ENCODE assay signal across 8 mouse cellular contexts in genomic region chr5:134183162-134183561, GRCm38 (mm10). TPM values are rescaled to one million over a fixed set of nuclear protein-coding genes. Genes with fewer than 3 reads are reported as not detected.
A peak's percentile ranks its signal among the peaks of the same experiment; 100 is the strongest.
DNase-seq lines count a peak whose midpoint lies in the region; ATAC-seq and TF ChIP-seq lines count a peak whose summit lies in the region.

No protein-coding gene starts in this region.

- no peaks in the 10 kb centered on the region for H3K9me3 ChIP-seq in embryonic facial prominence, embryonic 10.5 days
- no peaks in the 10 kb centered on the region for H3K9me3 ChIP-seq in hindbrain, embryonic 16.5 days (ENCODE audit: control insufficient read depth, low read length)

- H3K4me1 ChIP-seq in embryonic facial prominence, embryonic 10.5 days, result peaks cover 26% of the 10 kb centered on the region
- peaks cover 16% of the 10 kb centered on the region for H3K4me1 ChIP-seq in hindbrain, embryonic 16.5 days (ENCODE audit: control insufficient read depth, insufficient read depth, low read depth, low read length)

- no peaks in the 10 kb centered on the region for H3K27me3 ChIP-seq in embryonic facial prominence, embryonic 10.5 days (replicated peaks; ENCODE audit: low read depth, poor library complexity, severe bottlenecking)
- H3K27me3 ChIP-seq in hindbrain, embryonic 16.5 days (replicated peaks; ENCODE audit: control insufficient read depth, insufficient read depth, low read length), result no peaks in the 10 kb centered on the region
- no peaks in the 10 kb centered on the region for H3K27me3 ChIP-seq in myocyte (ENCODE audit: control insufficient read depth, insufficient read depth, insufficient read length)

- no peaks in the 10 kb centered on the region for H3K36me3 ChIP-seq in embryonic facial prominence, embryonic 10.5 days (replicated peaks)
- H3K36me3 ChIP-seq in hindbrain, embryonic 16.5 days (ENCODE audit: control insufficient read depth, insufficient read depth, low read length), result no peaks in the 10 kb centered on the region
- no peaks in the 10 kb centered on the region for H3K36me3 ChIP-seq in myocyte (ENCODE audit: control insufficient read depth, insufficient read depth)

- peak overlapping the region; percentile 74 for H3K4me3 ChIP-seq in layer of hippocampus, adult 2 months
- peak overlapping the region; percentile 85 for H3K4me3 ChIP-seq in embryonic facial prominence, embryonic 10.5 days
- H3K4me3 ChIP-seq in hindbrain, embryonic 16.5 days (ENCODE audit: low read length), result peak overlapping the region; percentile 82
- H3K4me3 ChIP-seq in myocyte, result peak overlapping the region; percentile 43

- H3K4me2 ChIP-seq in hindbrain, embryonic 16.5 days (ENCODE audit: low read length), result peak overlapping the region; percentile 94
- H3K4me2 ChIP-seq in myocyte (ENCODE audit: low read depth), result peak overlapping the region; percentile 91

- no peak for TF ChIP-seq POLR2A in myocyte (IDR thresholded peaks at IDR 0.05; ENCODE audit: insufficient read length, low read depth)

- peak overlapping the region; percentile 97 for H3ac ChIP-seq in myocyte (ENCODE audit: control insufficient read depth, insufficient read length)

- peaks cover 4% of the 10 kb centered on the region for H3K79me2 ChIP-seq in myocyte (ENCODE audit: control insufficient read depth, insufficient read depth)

- ATAC-seq in hindbrain, embryonic 16.5 days, result no peak
- ATAC-seq in activated CD4-positive, CD25-positive, alpha-beta regulatory T cell, adult 4 months, result no peak

- no peak for TF ChIP-seq CTCF in layer of hippocampus, adult 2 months (conservative IDR thresholded peaks at IDR 0.05)

- no peak for DNase-seq in layer of hippocampus, adult 2 months (ENCODE audit: low spot score in 2 of 2)
- DNase-seq in layer of hippocampus, postnatal 36 days, result no peak
- DNase-seq in embryonic facial prominence, embryonic 10.5 days (ENCODE audit: low spot score), result no peak
- no peak for DNase-seq in layer of hippocampus, adult 18-20 months (ENCODE audit: low spot score in 2 of 2)
- DNase-seq in spleen, postnatal 36 days (ENCODE audit: low spot score in 2 of 2), result no peak

- WGBS in embryonic facial prominence, embryonic 10.5 days, result 58% methylated on average over 7 of the region's 7 CpGs
- WGBS in hindbrain, embryonic 16.5 days, result 53% methylated on average over 7 of the region's 7 CpGs

- H3K9ac ChIP-seq in hindbrain, embryonic 16.5 days (ENCODE audit: low read depth, low read length), result peak overlapping the region; percentile 89

- H3K27ac ChIP-seq in layer of hippocampus, adult 2 months, result peak overlapping the region; percentile 95
- H3K27ac ChIP-seq in embryonic facial prominence, embryonic 10.5 days (replicated peaks), result peak overlapping the region; percentile 99
- H3K27ac ChIP-seq in hindbrain, embryonic 16.5 days (ENCODE audit: low read depth, low read length), result peak overlapping the region; percentile 98

TF ChIP-seq in myocyte, 11 proteins besides CTCF, POLR2A, EP300 and RAD21:
- no peak for TF ChIP-seq REST (IDR thresholded peaks at IDR 0.05; ENCODE audit: insufficient read depth, insufficient read length)
- TF ChIP-seq USF1 (IDR thresholded peaks at IDR 0.05; ENCODE audit: low read depth), result no peak
- no peak for TF ChIP-seq TCF12 (IDR thresholded peaks at IDR 0.05; ENCODE audit: insufficient read depth, poor library complexity, severe bottlenecking)
- no peak for TF ChIP-seq MYOG (IDR thresholded peaks at IDR 0.05; ENCODE audit: control insufficient read depth in 1 of 3, insufficient read depth in 1 of 3, insufficient read length in 2 of 3, low read depth in 2 of 3)
- TF ChIP-seq SRF (IDR thresholded peaks at IDR 0.05; ENCODE audit: control insufficient read depth, insufficient read length, low read depth), result no peak
- no peak for TF ChIP-seq TCF3 (IDR thresholded peaks at IDR 0.05; ENCODE audit: insufficient read length, low read depth)
- no peak for TF ChIP-seq MYOD1 (IDR thresholded peaks at IDR 0.05; ENCODE audit: control insufficient read depth in 1 of 3, insufficient read length in 2 of 3, low read depth in 2 of 3)
- no peak for TF ChIP-seq E2F4 (IDR thresholded peaks at IDR 0.05; ENCODE audit: insufficient read depth)
- no peak for TF ChIP-seq POLR2AphosphoS2 (IDR thresholded peaks at IDR 0.05; ENCODE audit: insufficient read length, low read depth)
- no peak for TF ChIP-seq MAX (IDR thresholded peaks at IDR 0.05; ENCODE audit: low read depth)
- TF ChIP-seq CEBPB (IDR thresholded peaks at IDR 0.05; ENCODE audit: insufficient read depth, poor library complexity, severe bottlenecking), result no peak

RNA-seq across cellular contexts. Expression of gene Gtf2ird2, which starts 0.7 kb away (rescaled TPM):
- 10 to 100 TPM; 15.4 to 17.6 TPM for total RNA-seq in layer of hippocampus, adult 2 months (2021)
- total RNA-seq in layer of hippocampus, postnatal 36 days (2021), result 10 to 100 TPM; 14.0 to 14.6 TPM
- 8.1 and 8.5 TPM in 2 replicates for polyA plus RNA-seq in embryonic facial prominence, embryonic 10.5 days (2016; fragmentation: Nextera tagmentation; extraction: Ambion mirVana)
- 12.5 and 14.0 TPM in 2 replicates for polyA plus RNA-seq in hindbrain, embryonic 16.5 days (2015; fragmentation: Nextera tagmentation; extraction: Ambion mirVana)
- polyA plus RNA-seq in myocyte (2012; fragmentation: generic; extraction: Trizol), result 4.8 TPM
- total RNA-seq in layer of hippocampus, adult 18-20 months (2021), result 10 to 100 TPM; 15.7 to 16.8 TPM
- polyA plus RNA-seq in activated CD4-positive, CD25-positive, alpha-beta regulatory T cell, adult 4 months (2017; shearing (Covaris generic)), result 1 to 10 TPM; 2.6 to 5.8 TPM

RNA-seq across cellular contexts. Expression of gene Rcc1l, which starts 6.6 kb away (rescaled TPM):
- total RNA-seq in layer of hippocampus, adult 2 months (2021), result 10 to 100 TPM; 15.9 to 16.4 TPM
- 10 to 100 TPM; 14.5 to 15.9 TPM for total RNA-seq in layer of hippocampus, postnatal 36 days (2021)
- polyA plus RNA-seq in embryonic facial prominence, embryonic 10.5 days (2016; fragmentation: Nextera tagmentation; extraction: Ambion mirVana), result 41.9 and 42.1 TPM in 2 replicates
- polyA plus RNA-seq in hindbrain, embryonic 16.5 days (2015; fragmentation: Nextera tagmentation; extraction: Ambion mirVana), result 21.3 TPM in 2 replicates
- polyA plus RNA-seq in myocyte (2012; fragmentation: generic; extraction: Trizol), result 16.9 TPM
- 10 to 100 TPM; 13.7 to 14.4 TPM for total RNA-seq in layer of hippocampus, adult 18-20 months (2021)
- 1 to 10 TPM; 2.1 to 2.4 TPM for polyA plus RNA-seq in activated CD4-positive, CD25-positive, alpha-beta regulatory T cell, adult 4 months (2017; shearing (Covaris generic))

RNA-seq across cellular contexts. Expression of gene Ncf1, which starts 46.3 kb away (rescaled TPM):
- total RNA-seq in layer of hippocampus, adult 2 months (2021), result 1 to 10 TPM; 7.2 to 9.0 TPM
- total RNA-seq in layer of hippocampus, postnatal 36 days (2021), result 1 to 10 TPM; 6.3 to 9.3 TPM
- polyA plus RNA-seq in embryonic facial prominence, embryonic 10.5 days (2016; fragmentation: Nextera tagmentation; extraction: Ambion mirVana), result 1.8 and 2.0 TPM in 2 replicates
- 2.3 and 2.7 TPM in 2 replicates for polyA plus RNA-seq in hindbrain, embryonic 16.5 days (2015; fragmentation: Nextera tagmentation; extraction: Ambion mirVana)
- polyA plus RNA-seq in myocyte (2012; fragmentation: generic; extraction: Trizol), result 1.4 TPM
- total RNA-seq in layer of hippocampus, adult 18-20 months (2021), result 1 to 10 TPM; 8.6 to 9.2 TPM
- 10 to 100 TPM; 12.4 to 15.2 TPM for polyA plus RNA-seq in activated CD4-positive, CD25-positive, alpha-beta regulatory T cell, adult 4 months (2017; shearing (Covaris generic))
